Comparison of ENCODE assay signal across 10 mouse cellular contexts in genomic region chrX:21062544-21062890, GRCm38 (mm10). TPM values are rescaled to one million over a fixed set of nuclear protein-coding genes. Genes with fewer than 3 reads are reported as not detected.
A peak's percentile ranks its signal among the peaks of the same experiment; 100 is the strongest.
DNase-seq lines count a peak whose midpoint lies in the region; ATAC-seq lines count a peak whose summit lies in the region.
"Had no signal": no experiment of that assay in that cellular context is flagged by ENCODE, and none has a peak within 500 bp of the region (broad histone marks: within the 10 kb centered on the region; RNA-seq: fewer than 3 reads in every experiment).

No protein-coding gene starts in this region.

- H3K4me3 ChIP-seq in heart, embryonic 15.5 days: peak overlapping the region; percentile 63
- peak overlapping the region; percentile 63; the same call in 1 of the 2 replicates for H3K4me3 ChIP-seq in embryonic facial prominence, embryonic 10.5 days
- H3K4me3 ChIP-seq in hindbrain, embryonic 15.5 days: peak overlapping the region; percentile 53
- H3K4me3 ChIP-seq in midbrain, embryonic 14.5 days (replicated peaks; ENCODE audit: low read depth, low read length): peak overlapping the region; percentile 44

- no peak for DNase-seq in heart, adult 18-20 months
- no peak for DNase-seq in embryonic facial prominence, embryonic 10.5 days (ENCODE audit: low spot score)
- no peak for DNase-seq in midbrain, embryonic 14.5 days
- DNase-seq in c-Kit-positive CD71-positive TER-119-positive erythroid progenitor cells, embryonic 14.5 days (ENCODE audit: low spot score): no peak
- no peak for DNase-seq in left cerebral cortex, adult 8-10 months (ENCODE audit: low spot score in 2 of 2)
- DNase-seq in right cerebral cortex, adult 2 months (ENCODE audit: low spot score in 2 of 2): no peak

- 73% methylated on average over 3 of the region's 3 CpGs for WGBS in heart, embryonic 15.5 days
- 70% methylated on average over 3 of the region's 3 CpGs for WGBS in embryonic facial prominence, embryonic 10.5 days
- WGBS in hindbrain, embryonic 15.5 days: 74% methylated on average over 3 of the region's 3 CpGs
- 76% methylated on average over 3 of the region's 3 CpGs for WGBS in midbrain, embryonic 14.5 days

- H3K27ac ChIP-seq in heart, embryonic 15.5 days: no peak overlapping the region
- 0 out of 2 replicates have a peak overlapping the region, but pooled peaks have one; percentile 59 for H3K27ac ChIP-seq in embryonic facial prominence, embryonic 10.5 days (replicated peaks)
- H3K27ac ChIP-seq in hindbrain, embryonic 15.5 days (replicated peaks): peak overlapping the region; percentile 80
- peak overlapping the region; percentile 65 for H3K27ac ChIP-seq in midbrain, embryonic 14.5 days (replicated peaks; ENCODE audit: low read depth, low read length)

- no peaks in the 10 kb centered on the region for H3K36me3 ChIP-seq in heart, embryonic 15.5 days
- no peaks in the 10 kb centered on the region for H3K36me3 ChIP-seq in embryonic facial prominence, embryonic 10.5 days (replicated peaks)
- no peaks in the 10 kb centered on the region for H3K36me3 ChIP-seq in hindbrain, embryonic 15.5 days
- H3K36me3 ChIP-seq in midbrain, embryonic 14.5 days (ENCODE audit: control insufficient read depth, insufficient read depth, low read length): no peaks in the 10 kb centered on the region

- no peaks in the 10 kb centered on the region for H3K4me1 ChIP-seq in heart, embryonic 15.5 days (replicated peaks)
- no peaks in the 10 kb centered on the region for H3K4me1 ChIP-seq in embryonic facial prominence, embryonic 10.5 days
- no peaks in the 10 kb centered on the region for H3K4me1 ChIP-seq in hindbrain, embryonic 15.5 days (replicated peaks)
- no peaks in the 10 kb centered on the region for H3K4me1 ChIP-seq in midbrain, embryonic 14.5 days (ENCODE audit: control insufficient read depth, insufficient read depth, low read length)

- ATAC-seq in heart, embryonic 15.5 days (replicated peaks; ENCODE audit: insufficient number of reproducible peaks, insufficient read depth, low FRiP score, low read depth): no peak
- peak; percentile 49 for ATAC-seq in hindbrain, embryonic 15.5 days (ENCODE audit: low FRiP score, low read depth)
- ATAC-seq in midbrain, embryonic 14.5 days (ENCODE audit: low FRiP score, low TSS enrichment): 0 out of 2 replicates have a peak, but pooled peaks have one; percentile 21

- no peak overlapping the region for H3K9ac ChIP-seq in heart, embryonic 15.5 days
- peak overlapping the region; percentile 31; the same call in 1 of the 2 replicates for H3K9ac ChIP-seq in hindbrain, embryonic 15.5 days
- peak overlapping the region; percentile 45; the same call in 1 of the 2 replicates for H3K9ac ChIP-seq in midbrain, embryonic 14.5 days (replicated peaks; ENCODE audit: low read length)

- no peaks in the 10 kb centered on the region for H3K9me3 ChIP-seq in heart, embryonic 15.5 days (replicated peaks)
- H3K9me3 ChIP-seq in embryonic facial prominence, embryonic 10.5 days: no peaks in the 10 kb centered on the region
- H3K9me3 ChIP-seq in hindbrain, embryonic 15.5 days: no peaks in the 10 kb centered on the region
- H3K9me3 ChIP-seq in midbrain, embryonic 14.5 days (ENCODE audit: control insufficient read depth, low read length): no peaks in the 10 kb centered on the region

- no peaks in the 10 kb centered on the region for H3K27me3 ChIP-seq in heart, embryonic 15.5 days
- no peaks in the 10 kb centered on the region for H3K27me3 ChIP-seq in embryonic facial prominence, embryonic 10.5 days (replicated peaks; ENCODE audit: low read depth, poor library complexity, severe bottlenecking)
- H3K27me3 ChIP-seq in hindbrain, embryonic 15.5 days: no peaks in the 10 kb centered on the region
- no peaks in the 10 kb centered on the region for H3K27me3 ChIP-seq in midbrain, embryonic 14.5 days (ENCODE audit: control insufficient read depth, insufficient read depth, low read length)

- H3K4me2 ChIP-seq in heart, embryonic 15.5 days: peak overlapping the region; percentile 42
- peak overlapping the region; percentile 52 for H3K4me2 ChIP-seq in hindbrain, embryonic 15.5 days
- H3K4me2 ChIP-seq in midbrain, embryonic 14.5 days (ENCODE audit: low read length): peak overlapping the region; percentile 57

RNA-seq across cellular contexts. Expression of gene Zfp182, which starts 0.4 kb away (rescaled TPM):
- polyA plus RNA-seq in heart, embryonic 15.5 days (2015; fragmentation: Nextera tagmentation; extraction: Ambion mirVana): 4.4 and 4.5 TPM in 2 replicates
- total RNA-seq in heart, adult 18-20 months (2021): 1 to 10 TPM; 2.3 to 2.5 TPM
- 5.3 and 5.6 TPM in 2 replicates for polyA plus RNA-seq in embryonic facial prominence, embryonic 10.5 days (2016; fragmentation: Nextera tagmentation; extraction: Ambion mirVana)
- polyA plus RNA-seq in hindbrain, embryonic 15.5 days (2015; fragmentation: Nextera tagmentation; extraction: Ambion mirVana): 7.1 and 7.4 TPM in 2 replicates
- 7.3 and 9.9 TPM in 2 replicates for polyA plus RNA-seq in midbrain, embryonic 14.5 days (2014; fragmentation: Nextera tagmentation; extraction: Ambion mirVana)
- 10 to 100 TPM in 2 of 4 experiments, 1 to 10 TPM in 2; 8.9 to 11.3 (median 9.9) TPM for total RNA-seq in left cerebral cortex, adult 8-10 months (2022)

RNA-seq across cellular contexts. Expression of gene Spaca5, which starts 5.7 kb away (rescaled TPM):
- polyA plus RNA-seq in heart, embryonic 15.5 days (2015; fragmentation: Nextera tagmentation; extraction: Ambion mirVana): not detected in 2 replicates
- total RNA-seq in heart, adult 18-20 months (2021): not detected
- polyA plus RNA-seq in embryonic facial prominence, embryonic 10.5 days (2016; fragmentation: Nextera tagmentation; extraction: Ambion mirVana): not detected in 2 replicates
- not detected in 2 replicates for polyA plus RNA-seq in hindbrain, embryonic 15.5 days (2015; fragmentation: Nextera tagmentation; extraction: Ambion mirVana)
- polyA plus RNA-seq in midbrain, embryonic 14.5 days (2014; fragmentation: Nextera tagmentation; extraction: Ambion mirVana): not detected in 2 replicates
- not detected for total RNA-seq in left cerebral cortex, adult 8-10 months (2022)
- total RNA-seq: layer of hippocampus, adult 18-20 months had no signal
- polyA plus RNA-seq: cerebellum, adult 2 months had no signal

RNA-seq across cellular contexts. Expression of gene Zfp300, which starts 26.8 kb away (rescaled TPM):
- 0.58 and 0.77 TPM in 2 replicates for polyA plus RNA-seq in heart, embryonic 15.5 days (2015; fragmentation: Nextera tagmentation; extraction: Ambion mirVana)
- under 1 TPM; 0.25 to 0.31 TPM for total RNA-seq in heart, adult 18-20 months (2021)
- polyA plus RNA-seq in embryonic facial prominence, embryonic 10.5 days (2016; fragmentation: Nextera tagmentation; extraction: Ambion mirVana): 1.5 and 1.9 TPM in 2 replicates
- polyA plus RNA-seq in hindbrain, embryonic 15.5 days (2015; fragmentation: Nextera tagmentation; extraction: Ambion mirVana): 3.7 and 5.1 TPM in 2 replicates
- 4.6 and 6.0 TPM in 2 replicates for polyA plus RNA-seq in midbrain, embryonic 14.5 days (2014; fragmentation: Nextera tagmentation; extraction: Ambion mirVana)
- 1 to 10 TPM; 2.4 to 5.3 (median 3.6) TPM for total RNA-seq in left cerebral cortex, adult 8-10 months (2022)

RNA-seq across cellular contexts. Expression of gene Ssxa1, which starts 53.1 kb away (rescaled TPM):
- not detected in 2 replicates for polyA plus RNA-seq in heart, embryonic 15.5 days (2015; fragmentation: Nextera tagmentation; extraction: Ambion mirVana)
- not detected for total RNA-seq in heart, adult 18-20 months (2021)
- polyA plus RNA-seq in embryonic facial prominence, embryonic 10.5 days (2016; fragmentation: Nextera tagmentation; extraction: Ambion mirVana): not detected in 2 replicates
- not detected in 2 replicates for polyA plus RNA-seq in hindbrain, embryonic 15.5 days (2015; fragmentation: Nextera tagmentation; extraction: Ambion mirVana)
- polyA plus RNA-seq in midbrain, embryonic 14.5 days (2014; fragmentation: Nextera tagmentation; extraction: Ambion mirVana): not detected in 2 replicates
- total RNA-seq in left cerebral cortex, adult 8-10 months (2022): not detected
- total RNA-seq: layer of hippocampus, adult 18-20 months had no signal
- polyA plus RNA-seq: cerebellum, adult 2 months had no signal
